Mouse (Mus musculus) midbrain, embryonic 15.5 days (tissue): ENCODE data around the gene Tmx4. TPM values are rescaled to one million over a fixed set of nuclear protein-coding genes. Genes with fewer than 3 reads are reported as not detected.
A peak's percentile ranks its signal among the peaks of the same experiment; 100 is the strongest.
"Not testable (repeated sequence)": the region's sequence is repeated elsewhere in the genome, so short reads cannot be mapped to it uniquely, and the experiment has no call there.

Experiments used
- ATAC-seq: fragments of 200-750 bp; cut with Nextera tagmentation; replicated peaks from 2 replicates; pipeline ENCODE4 v1.8.0; 2017; ENCODE audit warnings: moderate TSS enrichment
- H3K27ac ChIP-seq: fragments of 300-500 bp; sonication (generic); 2 replicates; pipeline ENCODE4 v1.5.1; 2015; ENCODE audit warnings: mild to moderate bottlenecking, inconsistent platforms
- H3K27me3 ChIP-seq: fragments of 300-500 bp; sonication (generic); replicated peaks from 2 replicates; pipeline ENCODE4 v1.6.1; 2015; ENCODE audit warnings: inconsistent platforms
- H3K36me3 ChIP-seq: fragments of 300-500 bp; sonication (generic); replicated peaks from 2 replicates; pipeline ENCODE4 v1.6.1; 2015; ENCODE audit warnings: inconsistent platforms
- H3K4me1 ChIP-seq: fragments of 300-500 bp; sonication (generic); 2 replicates; pipeline ENCODE4 v1.6.1; 2015; ENCODE audit warnings: inconsistent platforms
- H3K4me2 ChIP-seq: fragments of 300-500 bp; sonication (generic); 2 replicates; pipeline ENCODE4 v1.6.1; 2015; ENCODE audit warnings: inconsistent platforms, mild to moderate bottlenecking, moderate library complexity
- H3K4me3 ChIP-seq: fragments of 300-500 bp; sonication (generic); 2 replicates; pipeline ENCODE4 v1.5.1; 2015; ENCODE audit warnings: mild to moderate bottlenecking, inconsistent platforms
- H3K9ac ChIP-seq: fragments of 300-500 bp; sonication (generic); 2 replicates; pipeline ENCODE4 v1.6.1; 2015; ENCODE audit warnings: mild to moderate bottlenecking, inconsistent platforms
- H3K9me3 ChIP-seq: fragments of 300-500 bp; sonication (generic); 2 replicates; pipeline ENCODE4 v1.6.1; 2016; ENCODE audit warnings: inconsistent platforms
- WGBS: fragments of 180-500 bp; shearing (Covaris S2); methylation state at CpG from one replicate; pipeline ENCODE4 v1.1.7; 2015; ENCODE audit warnings: mixed read lengths; 5-methylcytosine and 5-hydroxymethylcytosine counted together
- polyA plus RNA-seq: library from polyadenylated mRNA; unstranded; fragments of >200 nt; fragmentation: Nextera tagmentation; extraction: Ambion mirVana; gene quantifications from 2 replicates; pipeline ENCODE4 v1.2.1, GENCODE M21; 2015

The Tmx4 gene
- polyA plus RNA-seq, 1 experiment from 2014 or later: 136 TPM

DNA sequence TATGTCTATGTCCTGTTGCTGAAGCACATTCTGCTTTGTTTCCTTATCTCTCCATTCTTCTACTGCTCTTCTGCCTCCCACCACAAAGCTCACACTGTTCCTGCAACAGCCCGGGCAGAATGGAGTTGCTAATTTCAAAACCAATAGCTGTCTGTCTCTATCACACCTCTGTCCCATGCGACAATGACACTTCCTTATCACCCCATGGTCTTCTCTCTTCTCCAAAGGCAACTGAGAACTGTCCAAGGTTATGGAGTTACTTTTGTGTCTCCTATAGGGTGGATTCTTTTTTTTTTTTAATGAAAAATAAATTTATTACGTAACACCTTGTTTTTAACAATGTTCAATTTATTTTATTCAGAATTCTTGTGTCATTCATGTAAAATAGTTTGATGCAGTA is 1.8 kb upstream of the Tmx4 start:
- Histone ChIP-seq H3K4me3 (no peak overlapping the region), H3K27ac (peak overlapping the region; percentile 99), H3K36me3 (no peaks in the 10 kb centered on the region), H3K4me1 (peaks cover 37% of the 10 kb centered on the region), H3K9ac (no peak overlapping the region), H3K9me3 (no peaks in the 10 kb centered on the region), H3K4me2 (no peak overlapping the region), H3K27me3 (no peaks in the 10 kb centered on the region)
- WGBS: 80% methylated on average over 3 of the region's 3 CpGs
- no peak for ATAC-seq

DNA sequence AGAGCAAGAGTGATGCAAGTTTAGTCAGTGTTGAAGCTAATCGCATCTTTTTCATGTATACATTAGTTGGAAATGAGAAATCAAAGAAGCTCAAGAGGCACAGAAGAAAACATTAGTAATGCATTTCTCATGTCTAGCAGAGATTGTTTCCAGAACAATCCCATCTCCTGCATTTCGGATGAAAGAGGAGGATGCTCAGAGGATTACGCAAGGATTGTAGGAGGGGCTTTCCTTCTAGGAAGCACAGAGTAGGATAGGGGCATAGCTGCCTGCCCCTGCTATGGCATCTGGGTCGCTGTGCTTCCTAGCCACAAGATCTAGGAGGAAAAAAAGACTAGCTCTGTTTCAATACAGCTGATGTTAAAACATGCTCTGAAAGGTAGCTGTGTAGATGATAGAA is 1.2 kb upstream of the Tmx4 start:
- H3K27me3 ChIP-seq: no peaks in the 10 kb centered on the region
- no peaks in the 10 kb centered on the region for H3K9me3 ChIP-seq
- H3K4me3 ChIP-seq: no peak overlapping the region
- H3K4me1 ChIP-seq: peaks cover 41% of the 10 kb centered on the region
- H3K9ac ChIP-seq: no peak overlapping the region
- no peaks in the 10 kb centered on the region for H3K36me3 ChIP-seq
- H3K4me2 ChIP-seq: peak overlapping the region; percentile 69; the same call in 1 of the 2 replicates
- 20% methylated on average over 4 of the region's 4 CpGs for WGBS
- ATAC-seq: no peak
- peak overlapping the region; percentile 99 for H3K27ac ChIP-seq

DNA sequence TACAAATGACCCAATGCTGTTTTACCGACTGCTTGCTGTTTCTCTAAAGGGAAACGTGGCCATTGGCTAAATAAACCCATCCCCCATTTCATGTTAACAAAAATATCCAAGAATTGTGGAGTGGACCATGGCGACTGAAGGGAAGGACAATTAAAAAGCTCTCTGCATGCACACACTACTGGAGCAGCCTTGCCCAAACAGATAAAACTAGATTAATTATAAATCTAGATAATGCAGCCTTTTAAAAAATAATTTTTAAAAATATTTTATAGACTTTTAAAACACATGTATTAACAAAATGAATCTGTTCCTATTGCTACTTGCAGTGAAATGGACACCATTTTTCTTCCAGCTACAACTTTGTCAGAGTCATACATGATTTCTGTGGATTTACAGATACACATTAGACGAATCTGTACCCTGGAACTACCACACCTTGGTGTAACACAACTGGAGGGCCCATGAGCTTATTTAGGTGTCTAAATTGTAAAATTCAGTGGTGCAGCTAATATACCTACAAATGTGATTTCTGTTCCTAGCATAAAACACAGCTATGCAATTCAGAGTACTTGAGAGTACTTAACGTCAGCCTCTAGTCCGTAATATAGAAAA is 462 bp upstream of the Tmx4 start:
- Histone ChIP-seq H3K9me3 (no peaks in the 10 kb centered on the region), H3K4me2 (peak overlapping the region; percentile 69), H3K36me3 (no peaks in the 10 kb centered on the region), H3K9ac (0 out of 2 replicates have a peak overlapping the region, but pooled peaks have one; percentile 81), H3K27me3 (no peaks in the 10 kb centered on the region), H3K4me3 (peak overlapping the region; percentile 64), H3K4me1 (peaks cover 46% of the 10 kb centered on the region), H3K27ac (peak overlapping the region; percentile 99)
- 18% methylated on average over 6 of the region's 6 CpGs for WGBS
- no peak for ATAC-seq

DNA sequence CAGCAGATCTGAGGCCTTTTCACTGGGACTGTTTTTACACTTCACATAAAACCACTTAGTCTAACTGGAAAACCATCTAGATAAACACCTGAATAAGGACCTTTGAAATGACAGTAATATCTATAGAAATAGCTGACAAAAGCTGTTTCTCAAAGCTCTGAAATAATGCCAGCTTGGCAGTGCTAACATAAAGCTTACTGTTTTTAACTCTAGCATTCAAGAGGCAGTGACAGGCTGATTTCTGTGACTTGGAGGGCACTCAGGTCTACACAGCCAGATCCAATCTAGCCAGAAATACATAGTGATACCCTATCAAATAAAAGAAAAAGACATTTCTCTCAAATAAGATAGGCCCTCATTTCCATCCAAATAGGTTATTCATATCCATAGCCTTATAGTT is 1.6 kb downstream of the Tmx4 start:
- peaks cover 42% of the 10 kb centered on the region for H3K4me1 ChIP-seq
- H3K9me3 ChIP-seq: no peaks in the 10 kb centered on the region
- H3K36me3 ChIP-seq: no peaks in the 10 kb centered on the region; the same call in 1 of the 2 replicates
- peak overlapping the region; percentile 55 for H3K27ac ChIP-seq
- H3K9ac ChIP-seq: peak overlapping the region; percentile 81
- ATAC-seq: no peak
- H3K4me3 ChIP-seq: peak overlapping the region; percentile 64
- no peaks in the 10 kb centered on the region for H3K27me3 ChIP-seq
- peak overlapping the region; percentile 69 for H3K4me2 ChIP-seq

DNA sequence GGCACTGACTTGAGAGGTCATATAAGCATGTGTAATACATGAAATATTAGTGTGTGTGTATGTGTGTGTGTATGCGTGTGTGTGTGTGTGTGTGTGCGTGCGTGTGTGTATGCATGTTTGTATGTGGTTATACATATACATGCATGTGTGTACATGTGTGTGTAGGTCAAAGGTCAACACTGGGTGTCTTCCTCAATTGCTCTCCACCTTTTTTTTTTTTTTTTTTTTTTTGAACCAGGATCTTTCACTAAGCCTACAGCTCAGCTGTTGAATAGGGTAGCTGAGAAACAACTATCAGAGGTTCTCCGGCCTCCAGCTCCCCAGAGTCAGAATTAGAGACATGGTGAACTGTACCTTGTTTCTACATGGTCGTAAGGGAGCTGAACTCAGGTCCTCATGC is 2.6 kb downstream of the Tmx4 start:
- WGBS: 83% methylated on average over 5 of the region's 5 CpGs
- Histone ChIP-seq H3K9ac (no peak overlapping the region), H3K36me3 (no peaks in the 10 kb centered on the region; the same call in 1 of the 2 replicates), H3K4me1 (peaks cover 41% of the 10 kb centered on the region), H3K9me3 (no peaks in the 10 kb centered on the region), H3K4me3 (no peak overlapping the region), H3K27me3 (no peaks in the 10 kb centered on the region), H3K4me2 (peak overlapping the region; percentile 69), H3K27ac (no peak overlapping the region)
- no peak for ATAC-seq

DNA sequence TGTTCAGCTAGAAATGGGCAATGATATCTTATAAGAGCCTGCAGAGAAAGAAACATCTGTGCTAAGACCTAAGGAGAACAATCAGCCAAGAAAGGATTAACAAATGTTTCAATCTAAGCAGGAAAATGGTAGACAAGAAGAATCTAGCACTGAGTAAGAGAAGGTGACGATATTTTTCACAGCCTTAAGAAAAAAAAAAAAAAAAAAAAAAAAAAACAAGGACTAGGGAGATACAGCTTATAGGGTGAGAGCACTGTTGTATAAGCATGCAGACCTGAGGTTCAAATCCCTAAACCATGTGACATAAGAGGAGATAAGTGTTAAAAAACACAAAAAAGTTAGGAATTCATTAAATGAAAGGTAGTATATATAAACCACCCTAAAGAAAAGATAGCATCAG is 3.5 kb downstream of the Tmx4 start:
- H3K27ac ChIP-seq: no peak overlapping the region
- H3K27me3 ChIP-seq: no peaks in the 10 kb centered on the region
- peak overlapping the region; percentile 26; the same call in 1 of the 2 replicates for H3K4me2 ChIP-seq
- no peak overlapping the region for H3K4me3 ChIP-seq
- ATAC-seq: no peak
- WGBS: 64% methylated on average over 1 of the region's 1 CpGs
- peaks cover 37% of the 10 kb centered on the region for H3K4me1 ChIP-seq
- no peaks in the 10 kb centered on the region for H3K9me3 ChIP-seq
- no peaks in the 10 kb centered on the region; the same call in 1 of the 2 replicates for H3K36me3 ChIP-seq
- no peak overlapping the region for H3K9ac ChIP-seq

DNA sequence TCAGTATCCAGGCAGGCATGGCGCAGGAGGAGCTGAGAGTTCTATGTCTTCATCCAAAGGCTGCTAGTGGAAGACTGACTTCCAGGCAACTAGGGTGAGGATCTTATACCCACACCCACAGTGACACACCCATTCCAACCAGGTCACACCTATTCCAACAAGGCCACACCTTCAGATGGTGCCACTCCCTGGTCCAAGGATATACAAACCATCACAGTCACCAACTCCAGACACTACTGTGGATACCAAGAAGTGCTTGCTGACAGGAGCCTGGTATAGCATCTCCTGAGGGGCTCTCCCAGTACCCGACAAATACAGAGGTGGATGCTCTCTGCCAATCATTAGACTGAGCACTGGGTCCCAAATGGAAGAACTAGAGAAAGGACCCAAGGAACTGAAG is 15.4 kb downstream of the Tmx4 start:
- not testable (repeated sequence) for ATAC-seq, H3K9me3 ChIP-seq, H3K4me1 ChIP-seq, H3K36me3 ChIP-seq, H3K27me3 ChIP-seq, H3K27ac ChIP-seq, H3K4me3 ChIP-seq, H3K9ac ChIP-seq, H3K4me2 ChIP-seq
- 97% methylated on average over 2 of the region's 2 CpGs for WGBS

DNA sequence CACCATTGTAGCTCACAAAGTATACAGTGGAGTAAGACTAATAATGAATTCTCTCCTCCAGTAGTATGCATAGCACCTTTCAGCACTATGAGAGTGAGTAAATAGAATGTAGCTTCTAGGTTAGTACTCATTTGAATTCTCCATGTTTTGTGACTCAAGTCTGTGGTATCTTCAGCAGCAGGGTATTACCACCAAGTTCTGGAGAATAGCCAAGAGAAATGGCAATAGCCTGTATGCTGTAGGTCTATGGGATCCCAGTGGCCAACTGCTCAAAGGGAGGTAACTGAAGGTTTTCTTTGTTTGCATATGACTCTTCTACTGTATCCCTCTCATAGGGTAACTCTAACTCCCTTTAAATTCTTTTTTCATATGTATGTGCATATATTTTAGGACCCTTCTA is 39.0 kb downstream of the Tmx4 start:
- H3K4me1 ChIP-seq: no peaks in the 10 kb centered on the region
- H3K9ac ChIP-seq: no peak overlapping the region
- ATAC-seq: no peak
- no peaks in the 10 kb centered on the region for H3K27me3 ChIP-seq
- H3K4me3 ChIP-seq: no peak overlapping the region
- no peak overlapping the region for H3K4me2 ChIP-seq
- H3K36me3 ChIP-seq: peaks cover 7% of the 10 kb centered on the region
- H3K9me3 ChIP-seq: no peaks in the 10 kb centered on the region
- H3K27ac ChIP-seq: no peak overlapping the region

DNA sequence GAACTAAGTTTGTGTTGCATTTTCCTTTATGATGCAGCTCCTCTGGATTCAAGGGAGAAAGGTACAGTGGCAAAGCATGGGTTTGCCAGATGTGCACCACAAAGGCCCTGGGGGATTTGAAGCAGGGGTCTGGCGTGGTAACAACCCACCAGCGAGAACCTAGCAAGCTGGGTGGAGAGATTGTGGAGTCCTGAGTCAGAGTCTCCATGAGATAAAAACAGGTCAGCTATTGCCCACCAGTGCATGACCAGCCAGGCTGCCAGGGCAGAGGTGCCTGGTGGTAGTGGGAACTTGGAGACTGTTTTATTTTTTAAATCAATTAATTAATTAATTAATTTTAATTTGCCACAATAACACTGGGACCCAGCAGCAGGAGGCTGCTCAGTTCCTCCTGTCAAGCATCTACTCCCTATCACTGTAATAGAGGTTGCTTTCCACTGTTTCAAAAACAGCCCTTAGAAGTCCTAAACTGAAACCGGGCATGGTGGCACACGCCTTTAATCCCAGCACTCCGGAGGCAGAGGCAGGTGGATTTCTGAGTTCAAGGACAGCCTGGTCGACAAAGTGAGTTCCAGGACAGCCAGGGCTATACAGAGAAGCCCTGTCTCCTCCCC is 52.8 kb downstream of the Tmx4 start:
- H3K9ac ChIP-seq: no peak overlapping the region
- no peak overlapping the region for H3K4me3 ChIP-seq
- no peak overlapping the region for H3K27ac ChIP-seq
- WGBS: 96% methylated on average over 6 of the region's 6 CpGs
- no peaks in the 10 kb centered on the region for H3K27me3 ChIP-seq
- ATAC-seq: 0 out of 2 replicates have a peak, but pooled peaks have one; percentile 37
- H3K9me3 ChIP-seq: no peaks in the 10 kb centered on the region
- no peak overlapping the region for H3K4me2 ChIP-seq
- no peaks in the 10 kb centered on the region for H3K4me1 ChIP-seq
- no peaks in the 10 kb centered on the region; the same call in 1 of the 2 replicates for H3K36me3 ChIP-seq

DNA sequence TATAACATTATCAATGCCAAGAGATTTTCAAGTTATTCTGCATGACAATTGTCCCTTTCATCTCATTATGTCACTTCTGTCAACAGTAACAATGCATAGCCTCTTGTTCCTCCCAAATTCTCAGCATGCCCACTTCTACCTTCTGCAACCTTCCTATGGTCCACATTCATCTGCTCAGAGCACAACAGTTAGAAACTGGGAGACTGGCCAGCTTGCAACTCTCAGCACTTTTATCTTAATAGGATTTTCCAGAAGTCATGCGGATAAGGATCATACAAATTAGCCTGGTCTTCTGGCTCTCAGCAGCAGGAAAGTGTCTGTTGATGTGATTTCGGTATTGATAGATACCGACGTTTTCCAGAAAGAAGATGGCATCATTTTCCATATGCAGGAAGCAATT is 58.7 kb downstream of the Tmx4 start:
- Histone ChIP-seq H3K4me3 (no peak overlapping the region), H3K4me1 (peaks cover 5% of the 10 kb centered on the region; the same call in 1 of the 2 replicates), H3K27ac (no peak overlapping the region), H3K4me2 (no peak overlapping the region), H3K27me3 (no peaks in the 10 kb centered on the region), H3K36me3 (no peaks in the 10 kb centered on the region), H3K9ac (no peak overlapping the region), H3K9me3 (no peaks in the 10 kb centered on the region)
- no peak for ATAC-seq
- WGBS: 26% methylated on average over 4 of the region's 4 CpGs

DNA sequence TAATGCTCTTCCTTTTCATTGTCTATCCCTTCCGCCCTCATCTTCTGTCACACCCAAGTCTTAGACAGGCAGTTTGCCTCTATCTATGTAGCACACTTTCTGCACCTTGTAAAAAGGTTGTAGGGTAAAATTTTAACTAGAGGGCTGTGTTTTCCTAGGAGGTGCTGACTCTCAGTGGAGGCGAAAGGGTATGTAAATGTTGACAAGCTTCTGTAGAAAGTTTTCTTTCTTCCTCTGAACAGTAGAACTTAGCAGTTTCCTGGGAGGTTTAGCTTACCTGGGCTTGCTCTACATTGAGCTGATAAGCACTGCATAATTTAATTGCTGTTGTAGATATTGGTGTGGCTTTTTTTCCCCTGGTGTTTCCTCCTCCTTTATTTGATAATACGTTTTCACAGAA is 84.5 kb downstream of the Tmx4 start:
- H3K36me3 ChIP-seq: no peaks in the 10 kb centered on the region
- H3K4me1 ChIP-seq: no peaks in the 10 kb centered on the region
- no peaks in the 10 kb centered on the region for H3K27me3 ChIP-seq
- H3K4me2 ChIP-seq: no peak overlapping the region
- no peaks in the 10 kb centered on the region for H3K9me3 ChIP-seq
- no peak for ATAC-seq
- WGBS: 93% methylated on average over 3 of the region's 3 CpGs
- no peak overlapping the region for H3K27ac ChIP-seq
- H3K9ac ChIP-seq: no peak overlapping the region
- H3K4me3 ChIP-seq: no peak overlapping the region

DNA sequence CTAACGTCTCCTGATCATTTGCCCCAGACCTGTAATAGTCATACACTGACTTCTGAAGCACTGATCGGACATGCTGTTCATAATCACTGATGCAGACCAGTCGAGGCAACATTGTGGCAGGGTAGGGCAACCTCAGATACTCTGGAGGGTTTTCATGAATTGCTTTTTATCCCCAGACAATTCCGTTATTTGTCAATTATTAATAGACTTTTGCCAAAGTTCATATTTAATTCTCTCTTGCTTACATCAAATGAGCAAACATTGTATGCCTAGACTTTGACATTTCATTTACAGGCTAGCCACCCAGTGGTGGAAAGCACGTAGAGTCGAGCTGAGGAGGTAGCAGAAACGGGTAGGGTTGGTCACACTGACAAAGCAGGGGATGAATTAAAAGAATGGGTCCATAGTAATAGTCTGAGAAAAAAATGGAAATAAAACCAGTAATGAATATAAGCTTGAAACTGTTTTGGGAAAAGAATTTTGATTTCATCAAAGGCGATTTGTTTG is 89.7 kb downstream of the Tmx4 start, which contains the start of gene Hao1:
Hao1 (minus strand) TSS at position 148 of the 507 bp plus-strand sequence.
- WGBS: 82% methylated on average over 8 of the region's 8 CpGs
- H3K36me3 ChIP-seq: no peaks in the 10 kb centered on the region
- H3K4me1 ChIP-seq: no peaks in the 10 kb centered on the region
- no peaks in the 10 kb centered on the region for H3K27me3 ChIP-seq
- H3K9ac ChIP-seq: no peak within 1 kb of the TSS
- H3K4me2 ChIP-seq: no peak within 1 kb of the TSS
- no peak for ATAC-seq
- H3K4me3 ChIP-seq: no peak within 1 kb of the TSS
- H3K9me3 ChIP-seq: no peaks in the 10 kb centered on the region
- H3K27ac ChIP-seq: no peak within 1 kb of the TSS

DNA sequence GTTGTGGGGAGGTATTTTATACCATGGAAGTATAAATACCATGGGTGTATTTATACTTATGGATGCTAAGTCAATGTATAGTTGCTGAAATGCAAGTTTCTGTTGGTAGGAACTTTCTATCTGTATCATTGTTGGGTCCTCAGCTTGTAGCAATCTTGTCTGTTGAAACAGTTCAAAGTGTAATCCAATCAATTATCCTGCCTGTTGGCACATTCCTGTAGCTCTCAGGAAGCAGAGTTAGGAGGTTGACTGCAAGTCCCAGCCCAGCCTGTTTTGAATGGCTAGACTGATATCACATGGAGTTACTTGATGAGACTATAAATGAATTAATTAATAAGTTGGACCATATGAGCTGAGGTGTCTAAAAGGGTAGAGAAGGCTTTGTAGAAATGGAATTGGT is 91.6 kb downstream of the Tmx4 start:
- Histone ChIP-seq H3K27ac (no peak overlapping the region), H3K9ac (no peak overlapping the region), H3K36me3 (no peaks in the 10 kb centered on the region), H3K27me3 (no peaks in the 10 kb centered on the region), H3K4me1 (no peaks in the 10 kb centered on the region), H3K4me3 (no peak overlapping the region), H3K9me3 (no peaks in the 10 kb centered on the region), H3K4me2 (no peak overlapping the region)
- no peak for ATAC-seq
